Mouse (Mus musculus) heart, postnatal 25 days (tissue): ENCODE data around the gene Tdp2. TPM values are rescaled to one million over a fixed set of nuclear protein-coding genes. Genes with fewer than 3 reads are reported as not detected.
A peak's percentile ranks its signal among the peaks of the same experiment; 100 is the strongest.

Experiments
- DNase-seq: peaks from one replicate; pipeline ENCODE4 v3.0.0; 2022; ENCODE audit warnings: low spot score
- intact Hi-C: fragments of 180-260 bp; cut with DNase I; formaldehyde crosslinking; loops from one replicate; pipeline ENCODE4 v1.15.1; 2025
- total RNA-seq, 2 experiments: library from RNA; stranded (reverse); gene quantifications; 2 replicates each; pipeline ENCODE4 v1.2.3; 2021

The Tdp2 gene
- total RNA-seq: 10 to 100 TPM; 12.9 to 15.5 TPM

DNA sequence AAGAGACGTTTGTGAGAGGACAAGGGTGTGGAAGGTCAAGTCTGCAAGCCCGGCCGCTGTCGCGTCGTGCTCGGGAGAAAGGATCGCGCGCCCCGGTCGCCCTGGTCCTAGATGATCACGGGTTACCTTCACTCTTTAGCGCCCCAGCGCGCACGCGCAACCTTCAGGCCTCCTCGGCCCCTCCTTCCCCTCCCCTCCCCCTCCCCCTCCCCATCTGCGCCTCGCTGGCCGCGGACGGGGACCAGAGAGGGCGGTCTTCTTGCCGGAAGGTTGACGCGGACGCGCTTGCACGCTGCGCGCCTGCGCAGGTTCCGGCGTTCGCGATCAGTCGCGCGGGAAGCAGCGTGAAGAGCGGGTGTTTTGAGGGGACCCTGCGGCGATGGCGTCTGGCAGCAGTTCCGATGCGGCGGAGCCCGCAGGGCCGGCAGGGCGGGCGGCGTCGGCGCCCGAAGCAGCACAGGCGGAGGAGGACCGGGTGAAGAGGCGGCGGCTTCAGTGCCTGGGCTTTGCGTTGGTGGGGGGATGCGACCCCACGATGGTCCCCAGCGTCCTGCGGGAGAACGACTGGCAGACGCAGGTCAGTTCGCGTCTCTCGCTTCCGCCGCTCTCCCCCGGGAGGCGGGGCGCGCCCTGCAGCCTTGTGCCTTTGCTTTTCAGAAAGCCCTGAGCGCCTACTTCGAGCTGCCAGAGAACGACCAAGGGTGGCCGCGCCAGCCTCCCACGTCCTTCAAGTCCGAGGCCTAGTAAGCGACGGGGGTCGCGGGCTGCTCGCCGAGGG is at the start of gene Tdp2, which contains the start of gene Acot13:
Tdp2 (plus strand) TSS at position 327 of the 778 bp plus-strand sequence.
Acot13 (minus strand) TSS at position 188 of the 778 bp plus-strand sequence.
- intact Hi-C loops: loop anchor here (2.0 kb wide), 1 partner anchor 29 kb away; no protein-coding TSS in a partner anchor

DNA sequence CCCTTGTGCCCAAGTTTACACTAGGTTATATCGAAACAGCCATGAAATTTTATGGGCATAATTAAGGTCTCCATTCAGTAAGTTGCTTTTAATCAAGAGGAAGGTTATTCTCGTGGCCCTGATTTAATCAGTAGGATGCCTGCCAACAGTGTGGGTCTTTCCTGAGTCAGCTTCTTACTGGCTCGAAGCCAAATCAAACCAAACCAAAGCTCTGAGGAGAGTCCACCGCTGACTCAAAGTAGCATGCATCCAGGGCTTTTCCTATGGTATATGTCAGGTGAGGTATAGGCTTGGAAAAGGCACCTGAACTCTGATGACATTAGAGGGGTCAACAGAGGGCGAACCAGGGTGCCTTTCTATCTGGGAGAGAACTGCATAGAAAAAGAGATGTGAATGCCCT is 49.6 kb upstream of the Tdp2 start:
- intact Hi-C loops: no loop called here
- no peak for DNase-seq

More for the DNA sequence above, at the start of gene Tdp2, which contains the start of gene Acot13:
- peak; percentile 89 for DNase-seq

DNA sequence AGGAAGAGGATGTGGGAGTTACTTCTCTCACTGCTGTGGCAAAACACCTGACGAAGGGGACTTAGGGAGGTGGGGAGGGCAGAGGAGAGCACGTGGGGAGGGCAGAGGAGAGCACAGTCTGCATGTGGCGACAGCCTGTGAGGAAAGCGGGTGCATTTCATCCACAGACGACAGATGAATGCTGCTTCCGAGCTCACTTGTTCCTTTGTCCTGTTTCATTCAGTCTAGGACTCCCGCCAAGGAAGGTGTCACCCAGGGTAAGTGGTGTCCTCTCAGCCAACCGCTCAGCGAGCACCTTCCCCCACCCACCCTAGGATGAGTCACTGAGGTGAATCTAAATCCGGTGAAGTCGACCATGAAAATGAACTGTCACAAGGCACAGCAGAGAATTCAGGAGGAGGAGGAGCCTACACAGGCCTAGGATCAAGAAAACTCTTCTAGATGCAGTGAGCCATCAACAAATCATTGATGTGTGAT is 45.4 kb upstream of the Tdp2 start:
- intact Hi-C loops: no loop called here
- no peak for DNase-seq

DNA sequence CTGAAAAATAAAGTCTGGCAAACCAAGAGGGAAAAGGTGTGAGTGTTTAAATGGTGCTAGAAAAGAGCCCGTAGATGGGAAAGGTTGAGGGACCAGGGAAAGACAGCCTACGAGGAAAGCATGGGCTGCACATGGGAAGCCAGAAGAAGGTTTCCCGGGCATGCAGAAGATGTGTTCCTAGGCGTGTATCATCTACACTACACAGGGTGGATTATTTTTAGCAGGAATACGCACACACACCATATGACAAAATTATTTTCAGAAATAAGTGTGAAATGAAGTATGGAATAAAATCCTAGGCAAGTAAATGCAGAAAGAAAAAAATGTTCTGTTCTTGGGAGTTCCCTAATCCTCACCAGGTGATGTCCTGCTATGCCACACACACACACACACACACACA is 44.0 kb upstream of the Tdp2 start:
- no peak for DNase-seq
- intact Hi-C loops: no loop called here

DNA sequence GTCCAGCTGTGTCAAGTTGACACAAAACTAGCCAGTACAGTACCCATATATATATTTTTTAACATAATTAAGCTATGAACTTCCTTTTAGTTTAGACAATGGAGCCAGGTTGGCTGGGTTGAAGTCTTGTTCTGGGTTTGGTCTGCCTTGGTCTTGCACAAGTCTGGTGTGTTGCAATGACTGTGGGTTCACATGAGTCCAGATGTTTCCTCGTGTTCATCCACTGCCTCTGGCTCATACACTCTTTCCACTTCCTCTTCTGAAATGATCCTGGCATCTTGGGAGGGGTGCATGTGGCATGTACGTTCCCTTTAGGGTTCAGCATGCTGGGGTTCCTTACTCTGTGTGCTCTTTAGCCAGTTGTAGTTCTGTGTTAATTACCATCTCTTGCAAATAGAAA is 40.1 kb upstream of the Tdp2 start:
- intact Hi-C loops: no loop called here
- peak; percentile 29 for DNase-seq

DNA sequence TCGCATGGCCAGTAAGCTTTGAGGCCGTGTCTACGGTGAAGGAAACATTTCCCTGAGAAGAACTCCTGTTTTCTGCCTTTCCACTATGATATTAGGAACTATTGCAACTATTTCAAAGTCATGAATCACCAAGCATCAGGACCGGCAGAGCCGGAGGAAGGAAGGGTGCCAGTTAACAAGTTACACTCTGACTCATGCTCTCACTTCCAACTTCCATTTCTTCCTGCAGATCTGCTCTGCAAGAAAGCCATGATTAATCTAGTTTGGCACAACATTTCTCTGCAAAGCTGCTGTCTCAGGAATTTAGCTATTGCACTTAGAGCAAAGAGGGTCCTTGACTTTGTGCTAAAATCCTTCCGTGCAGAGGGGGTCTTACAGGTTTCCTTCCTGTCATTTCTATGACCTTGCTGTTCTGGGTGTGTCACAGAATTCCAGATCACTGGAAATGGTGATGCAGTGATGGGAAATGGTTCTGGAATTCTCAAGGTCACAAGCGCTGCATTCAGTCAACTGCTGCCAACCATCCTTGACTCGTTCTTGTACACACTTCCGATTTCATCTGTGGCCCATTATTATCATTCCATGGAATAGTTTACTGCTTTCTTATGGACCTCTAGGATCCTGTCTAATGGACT is 39.0 kb upstream of the Tdp2 start:
- intact Hi-C loops: no loop called here
- DNase-seq: peak; percentile 11

DNA sequence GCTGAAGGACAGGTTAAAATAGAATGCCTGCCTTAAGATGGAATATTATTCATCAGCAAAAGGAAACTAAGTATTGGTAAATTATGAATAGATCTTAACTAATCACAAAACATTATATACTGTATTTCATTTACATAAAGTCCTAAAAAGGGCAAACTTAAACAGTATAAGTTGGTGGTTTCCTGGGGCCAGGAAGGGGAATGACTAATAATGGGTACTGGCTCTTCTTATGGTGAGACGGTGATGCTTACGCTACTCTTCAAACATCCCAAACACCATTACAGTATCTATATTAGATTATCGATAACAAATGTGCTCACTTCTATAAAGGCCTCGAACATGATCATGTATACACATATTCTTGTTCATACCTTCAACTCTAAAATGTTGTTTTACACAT is 32.8 kb upstream of the Tdp2 start:
- no peak for DNase-seq

DNA sequence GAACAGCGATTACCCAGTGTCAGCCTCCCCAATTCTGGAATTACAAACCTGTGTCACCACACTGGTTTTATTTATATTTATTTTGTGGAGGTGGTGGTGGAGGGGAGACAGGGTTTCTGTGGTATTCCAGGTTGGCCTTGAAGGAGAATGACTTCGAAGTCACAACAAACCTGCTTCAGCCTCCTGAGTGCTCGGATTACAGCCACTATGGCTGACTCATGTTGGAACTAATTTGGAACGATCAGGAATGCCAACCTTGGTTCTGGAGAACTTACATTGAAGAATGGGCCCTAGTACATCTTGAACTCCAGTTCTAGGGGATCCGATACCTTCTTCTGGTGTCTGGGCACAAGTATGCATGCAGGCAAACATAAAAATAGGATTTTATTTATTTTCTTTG is 32.1 kb upstream of the Tdp2 start:
- DNase-seq: no peak
- intact Hi-C loops: no loop called here

More for the DNA sequence above, 32.8 kb upstream of the Tdp2 start:
- intact Hi-C loops: no loop called here

DNA sequence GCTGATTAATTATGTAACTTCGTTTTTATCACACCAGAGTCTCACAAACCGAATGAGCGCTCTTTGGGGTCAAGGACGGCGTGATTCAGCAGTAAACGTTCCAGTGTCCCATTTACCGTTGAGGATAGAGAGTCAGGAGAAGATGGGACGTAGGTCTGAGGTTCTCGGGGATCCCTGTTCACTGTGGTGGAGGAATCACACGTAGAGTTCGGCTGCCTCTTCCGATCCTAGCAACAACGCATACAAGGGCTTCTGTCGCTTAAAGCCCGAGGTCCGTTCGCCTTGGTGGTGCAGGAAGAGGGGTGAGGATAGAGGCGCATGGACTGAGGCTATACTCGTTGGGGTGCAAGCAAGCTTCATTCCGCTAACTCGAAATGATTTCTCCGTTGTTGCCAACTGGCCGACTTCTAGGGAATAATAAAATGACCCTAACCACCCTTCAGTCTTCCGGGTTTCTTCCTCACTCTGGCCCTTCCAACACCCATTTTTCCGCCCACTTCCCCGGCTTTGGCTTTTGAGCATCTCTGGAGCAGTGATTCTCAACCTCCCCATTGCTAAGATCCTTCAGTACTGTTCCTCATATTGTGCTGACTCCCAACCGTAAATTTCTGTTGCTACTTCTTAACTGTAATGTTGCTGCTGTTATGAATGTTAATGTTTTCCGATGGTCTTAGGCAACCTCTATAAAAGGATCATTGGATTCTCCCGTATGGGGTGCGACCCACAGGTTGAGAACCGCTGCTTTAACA is 31.4 kb upstream of the Tdp2 start:
- no peak for DNase-seq
- intact Hi-C loops: no loop called here

DNA sequence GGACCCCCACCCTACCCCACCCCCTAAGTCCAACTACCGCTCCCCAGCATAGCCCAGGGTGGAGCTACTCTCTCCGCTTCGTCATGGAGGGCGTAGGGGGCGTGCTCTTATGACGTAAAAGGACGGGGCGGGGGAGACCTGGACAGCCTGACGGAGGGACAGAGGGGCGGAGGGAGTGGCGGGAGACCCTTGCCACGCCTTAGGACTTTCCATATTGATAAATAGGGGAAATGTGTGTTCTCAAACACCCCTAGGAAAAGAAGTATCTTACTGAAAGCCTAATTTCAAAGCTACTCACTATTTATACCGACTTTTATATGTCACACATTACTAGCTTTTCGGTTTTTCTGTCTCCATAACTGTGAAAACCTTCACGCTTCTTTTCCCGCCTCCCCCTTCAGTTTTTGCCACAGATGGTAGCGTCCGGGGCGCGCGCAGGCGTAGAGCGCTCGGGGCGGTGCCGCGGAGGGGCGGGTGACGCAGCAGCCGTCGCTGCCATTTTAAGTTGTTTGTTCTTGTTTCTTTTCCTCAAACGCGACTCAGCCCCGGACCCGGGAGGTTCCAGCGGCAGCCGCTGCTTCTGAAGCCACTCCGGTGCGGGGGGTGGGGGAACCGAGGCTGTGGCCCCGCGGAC is 30.7 kb upstream of the Tdp2 start:
- DNase-seq: peak; percentile 95
- intact Hi-C loops: no loop called here

DNA sequence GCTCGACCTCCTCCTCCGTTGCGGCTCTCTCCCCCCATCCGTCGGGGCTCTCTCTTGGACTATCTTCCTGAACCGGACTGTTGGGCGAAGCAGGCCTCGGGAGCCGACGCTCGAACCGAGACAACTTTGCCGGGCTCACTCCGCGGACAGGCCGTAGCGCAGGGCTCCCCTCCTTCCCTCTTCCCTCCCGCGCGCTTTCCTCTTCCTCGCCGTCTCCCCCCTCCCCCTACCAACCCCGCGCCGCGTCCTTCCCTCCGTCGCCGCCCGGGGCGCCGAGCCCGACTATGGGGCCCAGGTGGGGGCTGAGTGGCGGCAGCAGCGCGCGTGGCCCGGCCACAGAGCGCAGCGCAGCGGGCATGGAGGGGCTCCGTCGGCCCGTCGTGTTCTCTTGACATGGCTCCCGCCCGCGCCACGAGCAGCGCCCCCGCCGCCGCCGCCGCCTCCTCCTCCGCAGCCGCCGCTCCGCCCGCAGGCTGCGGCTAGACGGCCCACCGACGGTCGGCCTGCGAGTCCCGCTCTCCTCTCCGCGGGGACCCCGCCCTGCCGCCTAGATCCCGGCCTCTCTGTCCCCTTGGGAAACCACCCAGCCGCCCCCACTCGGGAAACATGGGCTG is 30.1 kb upstream of the Tdp2 start, which contains the start of gene BC005537:
BC005537 (plus strand) TSS at position 350 of the 614 bp plus-strand sequence.
- intact Hi-C loops: no loop called here
- DNase-seq: no peak

DNA sequence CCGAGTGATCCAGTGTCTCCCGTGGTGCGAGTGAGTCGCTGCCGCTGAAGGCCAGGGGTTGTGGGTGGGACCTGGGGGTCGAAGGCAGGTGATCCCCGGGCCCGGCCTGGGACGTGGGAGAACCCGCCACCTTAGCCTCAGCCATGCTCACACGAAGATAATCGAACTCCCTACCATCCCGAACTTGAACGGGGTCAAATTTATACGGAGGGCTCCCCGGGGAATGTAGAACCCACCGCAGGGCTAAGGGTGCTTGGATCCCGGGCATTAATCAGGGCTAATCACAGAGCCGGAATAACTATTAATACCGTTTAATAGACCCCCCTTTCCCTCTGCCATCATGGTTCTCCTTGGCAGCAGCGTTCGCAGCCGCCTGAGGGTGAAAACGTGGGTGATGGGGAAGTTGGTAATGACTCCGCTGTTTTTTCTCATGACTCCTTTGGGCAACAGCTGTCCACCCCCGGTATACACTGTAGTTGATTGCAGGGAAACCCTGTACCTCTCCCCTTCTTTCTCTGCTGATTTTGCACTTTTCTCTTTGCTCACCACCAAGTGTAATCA is 29.3 kb upstream of the Tdp2 start:
- no peak for DNase-seq
- intact Hi-C loops: loop anchor here (2.0 kb wide), 1 partner anchor 29 kb away; the partner anchor contains the start of genes Acot13 and Tdp2

DNA sequence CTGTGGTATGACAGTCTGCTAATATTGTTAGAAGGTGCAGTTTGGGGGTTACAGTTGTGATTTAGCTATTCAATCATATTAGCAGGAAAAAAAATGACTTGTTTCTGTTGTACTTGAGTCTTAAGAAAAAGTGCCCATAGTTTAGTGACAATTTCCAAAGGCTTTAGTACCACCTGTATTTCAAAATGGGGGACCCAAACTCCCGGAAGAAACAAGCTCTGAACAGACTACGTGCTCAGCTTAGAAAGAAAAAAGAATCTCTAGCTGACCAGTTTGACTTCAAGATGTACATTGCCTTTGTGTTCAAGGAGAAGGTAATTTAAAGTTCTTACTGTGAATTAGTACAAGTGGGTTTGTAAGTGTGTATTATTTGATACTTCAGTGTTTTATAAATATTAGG is 28.3 kb upstream of the Tdp2 start:
- DNase-seq: no peak
- intact Hi-C loops: loop anchor here (2.0 kb wide), 1 partner anchor 28 kb away; the partner anchor contains the start of genes Acot13 and Tdp2

DNA sequence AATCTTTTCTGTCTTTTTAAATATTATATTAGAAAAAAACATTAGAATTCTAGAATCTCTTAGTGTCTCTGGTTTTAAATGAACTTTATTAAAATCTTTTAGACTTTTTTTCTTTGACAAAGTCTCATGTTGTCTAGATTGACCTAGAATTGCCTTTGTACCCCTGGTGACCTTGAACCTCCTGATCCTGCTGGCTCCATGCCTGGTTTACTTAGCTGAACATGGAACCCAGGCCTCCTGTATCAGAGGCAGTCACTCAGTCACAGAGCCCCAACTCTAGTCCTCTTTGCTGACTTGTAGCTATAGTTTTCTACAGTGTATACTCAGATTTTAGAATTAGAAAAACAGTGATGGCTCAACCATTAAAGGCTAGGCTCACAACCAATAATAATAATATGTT is 25.4 kb upstream of the Tdp2 start:
- intact Hi-C loops: no loop called here
- no peak for DNase-seq

DNA sequence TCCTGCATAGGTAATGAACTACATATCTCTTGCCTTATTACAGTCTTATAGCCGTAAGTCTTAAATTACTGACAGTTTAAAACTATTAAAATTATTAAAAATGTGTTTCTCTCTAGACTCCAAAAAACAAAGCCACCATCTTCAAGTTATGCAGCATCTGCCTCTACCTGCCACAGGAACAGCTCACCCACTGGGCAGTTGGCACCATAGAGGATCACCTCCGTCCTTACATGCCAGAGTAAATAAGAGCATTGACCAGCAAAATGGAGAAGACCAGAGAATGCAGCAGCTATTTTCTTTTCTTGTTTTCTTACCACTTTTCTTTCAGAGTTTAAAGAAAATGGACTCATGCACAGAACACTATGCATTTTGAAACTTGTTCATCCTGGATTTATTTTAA is 19.0 kb upstream of the Tdp2 start:
- DNase-seq: no peak
- intact Hi-C loops: no loop called here

DNA sequence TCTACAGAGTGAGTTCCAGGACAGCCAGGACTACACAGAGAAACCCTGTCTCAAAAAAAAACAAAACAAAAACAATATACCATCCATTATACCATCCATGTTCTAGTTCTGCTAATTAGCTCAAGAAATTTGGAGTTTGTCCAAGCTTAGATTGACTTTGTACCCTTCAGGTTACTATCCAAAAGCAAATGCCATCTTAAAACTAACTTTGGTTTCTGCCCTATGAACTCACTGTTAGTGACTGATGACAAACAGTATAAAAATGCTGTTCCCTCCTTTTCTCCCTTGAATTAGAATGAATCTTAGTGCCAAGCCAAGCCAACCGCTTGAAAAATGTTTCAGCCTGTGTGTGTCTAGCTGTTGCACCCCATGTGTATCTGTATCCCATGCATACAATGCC is 16.9 kb upstream of the Tdp2 start:
- intact Hi-C loops: no loop called here
- DNase-seq: no peak

DNA sequence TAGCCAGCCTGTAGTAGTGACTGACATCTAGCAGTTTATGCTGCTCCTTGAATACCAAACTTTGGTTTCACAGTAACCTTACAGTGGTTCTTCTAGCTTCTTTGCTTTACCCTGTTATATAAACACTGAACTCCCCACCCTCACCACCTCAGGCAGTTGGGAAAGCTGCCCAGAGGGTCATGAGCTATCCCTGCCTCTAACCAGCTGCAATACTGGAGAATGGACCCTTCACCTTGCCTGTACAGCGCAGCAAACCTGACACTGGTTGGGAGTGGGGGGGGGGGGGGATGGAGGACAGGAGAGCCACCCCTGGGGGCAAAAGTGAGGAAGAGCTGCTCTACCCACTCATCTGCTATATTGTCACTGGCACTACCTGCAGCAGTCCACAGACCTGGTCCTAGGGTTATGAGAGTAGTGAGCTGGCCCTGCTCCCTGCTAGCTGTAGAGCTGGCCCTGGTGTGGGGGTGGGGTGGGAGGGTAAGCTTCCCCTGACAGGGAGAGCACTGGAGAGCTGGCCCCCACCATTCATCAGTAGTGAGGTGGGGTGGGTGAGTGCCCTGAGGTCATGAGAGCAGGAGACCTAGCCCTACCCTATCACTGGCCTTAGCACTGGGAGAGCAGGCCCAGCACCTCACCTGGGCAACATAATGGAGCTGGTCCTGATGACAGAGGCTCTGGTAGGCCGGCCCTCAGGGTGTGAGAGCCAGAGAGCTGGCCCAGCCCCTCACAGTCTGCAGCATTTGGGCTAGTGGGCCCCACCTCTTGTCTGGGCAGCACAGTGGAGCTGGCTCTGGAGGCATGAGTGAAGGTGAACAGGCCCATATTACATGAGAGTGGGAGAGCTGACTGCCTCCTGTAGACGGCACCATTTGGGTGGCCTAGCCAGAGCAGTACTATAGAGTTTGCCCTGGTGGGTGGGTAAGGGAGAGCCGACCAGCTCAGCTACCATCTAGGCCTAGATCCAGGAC is 15.1 kb upstream of the Tdp2 start:
- DNase-seq: no peak
- intact Hi-C loops: no loop called here

DNA sequence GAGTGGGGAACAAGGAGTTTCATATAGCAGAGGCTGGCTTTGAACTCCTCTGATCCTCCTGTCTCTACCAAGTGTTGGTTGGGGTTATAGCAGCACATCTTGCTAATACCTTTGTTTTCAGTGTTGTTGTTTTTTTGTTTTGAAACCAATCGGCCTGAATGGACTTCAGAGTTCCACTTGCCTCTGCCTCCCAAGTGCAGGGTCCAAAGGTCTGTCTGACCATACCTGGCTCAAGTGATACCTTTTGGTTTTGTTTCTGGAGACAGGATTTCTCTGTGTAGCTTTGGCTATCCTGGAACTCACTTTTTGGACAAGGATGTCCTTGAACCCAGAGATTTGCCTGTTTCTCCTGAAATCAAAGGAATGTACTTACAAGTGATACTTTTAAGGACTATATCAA is 11.5 kb upstream of the Tdp2 start:
- intact Hi-C loops: no loop called here
- no peak for DNase-seq
